Mouse (Mus musculus): ENCODE measurements around the gene Tnfsf15. TPM values are rescaled to one million over a fixed set of nuclear protein-coding genes. Genes with fewer than 3 reads are reported as not detected.

The Tnfsf15 gene
- polyA plus RNA-seq, 1 experiment from 2014 or later = 0.20 TPM

DNA sequence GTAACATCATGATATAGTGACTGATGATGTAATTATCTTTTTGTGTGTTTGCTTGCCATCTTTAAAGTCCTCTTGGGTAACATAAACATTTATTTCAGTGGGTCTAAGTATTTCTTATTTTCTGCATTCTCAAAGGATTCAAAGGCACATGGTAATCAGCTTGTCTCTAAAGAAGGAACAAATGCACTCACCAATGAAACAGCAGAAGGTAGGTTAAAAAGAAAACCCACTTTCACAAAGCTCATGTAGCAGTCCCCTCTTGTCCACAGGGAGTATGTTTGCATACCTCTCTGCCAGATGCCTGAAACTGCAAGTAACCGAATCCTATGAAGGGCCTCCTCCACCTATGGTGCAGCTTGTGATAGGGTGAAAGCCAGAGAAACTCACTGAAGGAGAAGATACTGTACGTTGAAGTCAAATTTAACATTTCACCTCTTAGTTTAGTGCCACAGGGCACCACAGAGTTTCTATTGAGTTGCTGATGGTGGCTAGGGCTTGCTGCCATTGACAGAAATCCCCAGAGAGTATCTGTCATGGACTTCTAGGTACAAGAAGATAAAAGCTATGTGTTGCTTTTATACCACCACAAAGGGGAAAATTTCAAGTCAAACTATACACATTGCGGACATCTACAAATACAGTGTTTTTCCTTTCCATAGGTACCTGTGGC is 3.3 kb upstream of the Tnfsf15 start:
- Histone ChIP-seq H3K4me2 (ENCODE audit: low read depth, low read length) (no peak overlapping the region), H3K4me1 (ENCODE audit: control insufficient read depth, low read depth, low read length) (no peaks in the 10 kb centered on the region; the same call in 1 of the 2 replicates), H3K27me3 (ENCODE audit: control insufficient read depth, insufficient read depth, low read depth, low read length) (no peaks in the 10 kb centered on the region), H3K36me3 (ENCODE audit: control insufficient read depth, insufficient read depth) (no peaks in the 10 kb centered on the region), H3K9me3 (replicated peaks; ENCODE audit: control insufficient read depth, low read length) (no peaks in the 10 kb centered on the region), H3K9ac (ENCODE audit: low read depth, low read length) (no peak overlapping the region), H3K27ac (ENCODE audit: low read length) (no peak overlapping the region), H3K4me3 (ENCODE audit: low read depth, low read length) (no peak overlapping the region)
- no peak for ATAC-seq (ENCODE audit: low read depth)
- 51% methylated on average over 3 of the region's 3 CpGs for WGBS (ENCODE audit: insufficient replicate concordance)

- WGBS (ENCODE audit: insufficient replicate concordance) = 20% methylated on average over 6 of the region's 6 CpGs
- no peaks in the 10 kb centered on the region; the same call in 1 of the 2 replicates for H3K4me1 ChIP-seq (ENCODE audit: control insufficient read depth, low read depth, low read length)
- H3K4me3 ChIP-seq (ENCODE audit: low read depth, low read length) = no peak overlapping the region
- H3K9me3 ChIP-seq (replicated peaks; ENCODE audit: control insufficient read depth, low read length) = no peaks in the 10 kb centered on the region
- H3K9ac ChIP-seq (ENCODE audit: low read depth, low read length) = no peak overlapping the region
- H3K4me2 ChIP-seq (ENCODE audit: low read depth, low read length) = no peak overlapping the region
- H3K27ac ChIP-seq (ENCODE audit: low read length) = no peak overlapping the region
- ATAC-seq (ENCODE audit: low read depth) = no peak
- H3K36me3 ChIP-seq (ENCODE audit: control insufficient read depth, insufficient read depth) = no peaks in the 10 kb centered on the region
- H3K27me3 ChIP-seq (ENCODE audit: control insufficient read depth, insufficient read depth, low read depth, low read length) = no peaks in the 10 kb centered on the region
Observed at GRCm38 (mm10) chr4:63745271-63745670, 358 bp upstream of the Tnfsf15 start.

GRCm38 (mm10) chr4:63743660-63744059 is 1.3 kb downstream of the Tnfsf15 start:
- Histone ChIP-seq H3K36me3 (ENCODE audit: control insufficient read depth, insufficient read depth) (no peaks in the 10 kb centered on the region), H3K27me3 (ENCODE audit: control insufficient read depth, insufficient read depth, low read depth, low read length) (no peaks in the 10 kb centered on the region), H3K4me2 (ENCODE audit: low read depth, low read length) (0 out of 2 replicates have a peak overlapping the region, but pooled peaks have one; percentile 17), H3K27ac (ENCODE audit: low read length) (no peak overlapping the region), H3K9me3 (replicated peaks; ENCODE audit: control insufficient read depth, low read length) (no peaks in the 10 kb centered on the region), H3K4me3 (ENCODE audit: low read depth, low read length) (no peak overlapping the region), H3K9ac (ENCODE audit: low read depth, low read length) (no peak overlapping the region), H3K4me1 (ENCODE audit: control insufficient read depth, low read depth, low read length) (no peaks in the 10 kb centered on the region; the same call in 1 of the 2 replicates)
- whole genome bisulfite sequencing (ENCODE audit: insufficient replicate concordance) = 41% methylated on average over 1 of the region's 1 CpGs
- peak; percentile 82 for ATAC-seq (ENCODE audit: low read depth)

DNA sequence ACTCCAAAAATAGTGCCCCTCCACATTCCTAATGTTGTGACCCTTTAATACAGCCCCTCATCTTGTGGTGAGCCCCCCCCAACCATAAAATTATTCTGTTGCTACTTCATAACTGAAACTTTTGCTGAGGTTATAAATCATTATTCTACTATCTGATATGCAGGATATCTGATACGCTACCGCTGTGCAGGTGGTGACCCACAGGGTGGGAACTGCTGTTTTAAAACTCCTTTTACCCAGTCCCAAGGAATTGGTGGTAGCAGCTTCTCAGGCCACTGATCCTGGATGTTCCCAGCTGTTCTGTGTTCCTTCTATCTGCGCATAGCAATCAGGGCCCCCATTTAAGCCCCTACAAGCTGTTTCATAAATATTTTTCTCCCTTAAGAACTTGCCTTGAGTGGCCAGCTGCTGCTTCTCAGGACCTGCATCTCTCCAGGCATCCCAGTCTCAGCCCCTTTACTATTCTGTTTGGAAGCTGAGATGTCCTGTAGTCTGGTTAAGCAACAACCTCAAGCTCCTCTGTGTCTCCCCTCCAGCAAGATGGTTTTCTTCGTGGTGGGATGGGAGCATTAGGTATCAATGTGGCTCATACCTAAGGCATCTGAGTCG is 2.0 kb downstream of the Tnfsf15 start:
- Histone ChIP-seq H3K9ac (ENCODE audit: low read depth, low read length) (no peak overlapping the region), H3K9me3 (replicated peaks; ENCODE audit: control insufficient read depth, low read length) (no peaks in the 10 kb centered on the region), H3K4me2 (ENCODE audit: low read depth, low read length) (no peak overlapping the region), H3K4me1 (ENCODE audit: control insufficient read depth, low read depth, low read length) (no peaks in the 10 kb centered on the region; the same call in 1 of the 2 replicates), H3K27ac (ENCODE audit: low read length) (no peak overlapping the region), H3K36me3 (ENCODE audit: control insufficient read depth, insufficient read depth) (no peaks in the 10 kb centered on the region), H3K4me3 (ENCODE audit: low read depth, low read length) (no peak overlapping the region), H3K27me3 (ENCODE audit: control insufficient read depth, insufficient read depth, low read depth, low read length) (no peaks in the 10 kb centered on the region)
- 65% methylated on average over 5 of the region's 5 CpGs for WGBS (ENCODE audit: insufficient replicate concordance)
- no peak for ATAC-seq (ENCODE audit: low read depth)

GRCm38 (mm10) chr4:63742101-63742500 is 2.8 kb downstream of the Tnfsf15 start:
- WGBS (ENCODE audit: insufficient replicate concordance) = 62% methylated on average over 7 of the region's 7 CpGs
- Histone ChIP-seq H3K27ac (ENCODE audit: low read length) (no peak overlapping the region), H3K4me2 (ENCODE audit: low read depth, low read length) (no peak overlapping the region), H3K4me3 (ENCODE audit: low read depth, low read length) (no peak overlapping the region), H3K27me3 (ENCODE audit: control insufficient read depth, insufficient read depth, low read depth, low read length) (no peaks in the 10 kb centered on the region), H3K9ac (ENCODE audit: low read depth, low read length) (no peak overlapping the region), H3K4me1 (ENCODE audit: control insufficient read depth, low read depth, low read length) (no peaks in the 10 kb centered on the region; the same call in 1 of the 2 replicates), H3K36me3 (ENCODE audit: control insufficient read depth, insufficient read depth) (no peaks in the 10 kb centered on the region), H3K9me3 (replicated peaks; ENCODE audit: control insufficient read depth, low read length) (no peaks in the 10 kb centered on the region)
- ATAC-seq (ENCODE audit: low read depth) = no peak

DNA sequence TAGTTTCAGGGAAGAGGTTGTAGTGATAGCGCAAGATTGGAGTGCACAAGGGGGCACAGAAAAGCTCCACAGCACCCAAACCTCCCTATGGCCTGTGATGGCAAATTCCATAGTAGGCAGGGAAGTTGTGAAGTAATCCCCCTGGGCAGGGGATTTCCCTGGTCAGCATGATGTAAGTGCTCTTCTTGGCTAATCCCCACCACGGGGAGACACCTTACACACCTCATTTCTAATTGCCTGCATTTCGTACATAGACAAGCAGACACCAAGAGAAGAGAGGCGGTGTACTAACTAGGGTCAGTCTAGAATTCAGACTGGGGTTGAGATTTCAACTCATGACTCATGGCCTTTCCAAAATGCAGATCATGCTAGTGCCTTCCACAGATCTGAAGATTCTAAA is 4.2 kb downstream of the Tnfsf15 start:
- no peaks in the 10 kb centered on the region for H3K9me3 ChIP-seq (replicated peaks; ENCODE audit: control insufficient read depth, low read length)
- no peak overlapping the region for H3K4me3 ChIP-seq (ENCODE audit: low read depth, low read length)
- H3K36me3 ChIP-seq (ENCODE audit: control insufficient read depth, insufficient read depth) = no peaks in the 10 kb centered on the region
- 74% methylated on average over 4 of the region's 4 CpGs for WGBS (ENCODE audit: insufficient replicate concordance)
- no peaks in the 10 kb centered on the region; the same call in 1 of the 2 replicates for H3K4me1 ChIP-seq (ENCODE audit: control insufficient read depth, low read depth, low read length)
- no peak overlapping the region for H3K27ac ChIP-seq (ENCODE audit: low read length)
- H3K9ac ChIP-seq (ENCODE audit: low read depth, low read length) = no peak overlapping the region
- no peak overlapping the region for H3K4me2 ChIP-seq (ENCODE audit: low read depth, low read length)
- no peaks in the 10 kb centered on the region for H3K27me3 ChIP-seq (ENCODE audit: control insufficient read depth, insufficient read depth, low read depth, low read length)
- no peak for ATAC-seq (ENCODE audit: low read depth)

DNA sequence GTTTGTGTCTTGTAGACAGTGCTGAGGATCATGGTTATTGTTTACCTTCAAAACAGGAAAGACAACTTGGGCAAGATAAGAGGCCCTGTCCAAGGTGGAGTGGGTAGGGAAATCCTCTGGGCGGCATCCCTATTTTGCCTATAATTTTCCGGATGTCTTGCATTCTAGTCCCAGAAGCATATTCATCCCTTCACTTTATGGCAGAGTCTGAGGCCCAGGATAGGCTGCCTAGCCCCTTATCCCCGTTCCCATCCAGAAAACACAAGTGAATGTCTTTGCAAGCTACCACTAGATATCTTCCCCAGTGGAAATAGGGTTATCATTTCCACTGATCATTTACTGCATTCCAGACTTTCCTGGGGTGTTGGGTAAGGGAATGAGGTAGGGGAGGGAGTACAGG is 4.9 kb downstream of the Tnfsf15 start:
- no peaks in the 10 kb centered on the region for H3K27me3 ChIP-seq (ENCODE audit: control insufficient read depth, insufficient read depth, low read depth, low read length)
- no peak overlapping the region for H3K9ac ChIP-seq (ENCODE audit: low read depth, low read length)
- no peak overlapping the region for H3K27ac ChIP-seq (ENCODE audit: low read length)
- no peaks in the 10 kb centered on the region; the same call in 1 of the 2 replicates for H3K4me1 ChIP-seq (ENCODE audit: control insufficient read depth, low read depth, low read length)
- WGBS (ENCODE audit: insufficient replicate concordance) = 30% methylated on average over 3 of the region's 3 CpGs
- no peak overlapping the region for H3K4me3 ChIP-seq (ENCODE audit: low read depth, low read length)
- no peak for ATAC-seq (ENCODE audit: low read depth)
- H3K36me3 ChIP-seq (ENCODE audit: control insufficient read depth, insufficient read depth) = no peaks in the 10 kb centered on the region
- H3K9me3 ChIP-seq (replicated peaks; ENCODE audit: control insufficient read depth, low read length) = no peaks in the 10 kb centered on the region
- no peak overlapping the region for H3K4me2 ChIP-seq (ENCODE audit: low read depth, low read length)

DNA sequence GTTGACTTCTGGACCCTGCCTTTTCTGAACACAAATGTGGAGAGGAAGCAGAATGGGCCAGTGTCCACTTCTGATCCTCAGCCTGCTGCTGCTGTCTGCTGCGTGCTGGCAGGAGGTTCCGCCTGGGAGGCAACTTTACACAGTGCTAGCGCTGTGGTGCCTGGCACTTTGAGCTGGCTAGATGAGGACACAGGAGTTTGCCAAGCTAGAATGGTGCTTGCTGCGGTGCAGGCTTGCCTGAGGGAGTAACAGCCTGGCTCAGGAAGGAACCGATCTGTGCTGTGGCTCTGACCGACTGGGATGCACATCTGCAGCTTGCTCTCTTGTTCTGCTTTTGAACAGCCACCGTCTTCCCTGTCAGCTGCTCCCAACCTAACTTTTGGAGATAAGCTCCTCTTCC is 5.4 kb downstream of the Tnfsf15 start:
- 39% methylated on average over 7 of the region's 7 CpGs for WGBS (ENCODE audit: insufficient replicate concordance)
- no peak for ATAC-seq (ENCODE audit: low read depth)
- no peaks in the 10 kb centered on the region for H3K27me3 ChIP-seq (ENCODE audit: control insufficient read depth, insufficient read depth, low read depth, low read length)

GRCm38 (mm10) chr4:63738364-63738997 is 6.4 kb downstream of the Tnfsf15 start:
- no peak overlapping the region for H3K4me3 ChIP-seq (ENCODE audit: low read depth, low read length)
- H3K9me3 ChIP-seq (replicated peaks; ENCODE audit: control insufficient read depth, low read length) = no peaks in the 10 kb centered on the region
- H3K9ac ChIP-seq (ENCODE audit: low read depth, low read length) = no peak overlapping the region
- no peak overlapping the region for H3K27ac ChIP-seq (ENCODE audit: low read length)
- H3K27me3 ChIP-seq (ENCODE audit: control insufficient read depth, insufficient read depth, low read depth, low read length) = no peaks in the 10 kb centered on the region
- no peaks in the 10 kb centered on the region for H3K36me3 ChIP-seq (ENCODE audit: control insufficient read depth, insufficient read depth)
- ATAC-seq (ENCODE audit: low read depth) = no peak
- H3K4me2 ChIP-seq (ENCODE audit: low read depth, low read length) = no peak overlapping the region
- H3K4me1 ChIP-seq (ENCODE audit: control insufficient read depth, low read depth, low read length) = no peaks in the 10 kb centered on the region; the same call in 1 of the 2 replicates
- WGBS (ENCODE audit: insufficient replicate concordance) = 50% methylated on average over 9 of the region's 9 CpGs

More for the DNA sequence above, 5.4 kb downstream of the Tnfsf15 start:
- Histone ChIP-seq H3K4me2 (ENCODE audit: low read depth, low read length) (no peak overlapping the region), H3K36me3 (ENCODE audit: control insufficient read depth, insufficient read depth) (no peaks in the 10 kb centered on the region), H3K9ac (ENCODE audit: low read depth, low read length) (no peak overlapping the region), H3K9me3 (replicated peaks; ENCODE audit: control insufficient read depth, low read length) (no peaks in the 10 kb centered on the region), H3K27ac (ENCODE audit: low read length) (no peak overlapping the region), H3K4me3 (ENCODE audit: low read depth, low read length) (no peak overlapping the region), H3K4me1 (ENCODE audit: control insufficient read depth, low read depth, low read length) (no peaks in the 10 kb centered on the region; the same call in 1 of the 2 replicates)
